Mouse (Mus musculus) fibroblast of lung, adult 2 months (primary cell): ENCODE measurements around the gene Dnaja4.
"Not testable (repeated sequence)": the region's sequence is repeated elsewhere in the genome, so short reads cannot be mapped to it uniquely, and the experiment has no call there.

Experiments used
- DNase-seq: peaks from one replicate; pipeline ENCODE4 v3.0.0-alpha.2; 2011; ENCODE audit warnings: low read depth

Dnaja4 gene

DNA sequence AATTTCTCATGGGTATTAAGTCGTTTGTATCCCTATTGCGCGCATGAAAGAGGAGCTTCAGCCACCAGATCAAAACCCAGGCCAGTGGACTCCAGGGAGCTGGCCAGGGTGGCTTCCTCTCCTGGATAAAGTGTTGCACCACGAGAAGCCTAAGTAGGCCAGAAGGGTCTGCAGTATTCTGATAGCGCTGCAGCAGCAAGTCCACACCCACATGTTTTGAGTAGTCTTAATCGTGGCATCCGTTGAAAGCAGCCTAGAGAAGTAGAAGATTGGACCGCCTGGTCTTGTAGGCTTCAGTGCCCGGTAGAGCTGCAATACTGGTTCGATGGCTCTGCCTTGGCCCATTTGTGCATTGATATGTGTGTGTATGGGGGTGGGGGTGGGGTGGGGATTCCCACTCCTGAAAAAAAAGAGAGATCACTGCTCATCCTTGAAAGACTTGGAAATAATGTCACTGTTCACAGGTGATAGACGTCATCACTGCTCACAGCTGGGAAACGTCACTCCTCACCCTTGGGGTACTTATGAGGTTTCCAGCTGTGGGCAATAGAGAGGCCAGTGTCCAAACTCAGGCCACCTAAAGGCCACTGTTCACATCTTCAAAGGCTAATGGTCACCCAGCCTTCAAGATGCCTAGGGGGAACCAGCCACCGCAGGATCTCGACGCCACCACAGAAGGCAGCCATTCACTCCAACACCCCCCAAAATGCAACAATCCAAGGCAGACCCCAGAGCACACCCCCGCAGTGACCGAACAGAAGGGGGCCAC is at the start of gene Dnaja4:
Gene Dnaja4 (plus strand): TSS at position 556 of the 769 bp plus-strand sequence.
- no peak for DNase-seq

DNA sequence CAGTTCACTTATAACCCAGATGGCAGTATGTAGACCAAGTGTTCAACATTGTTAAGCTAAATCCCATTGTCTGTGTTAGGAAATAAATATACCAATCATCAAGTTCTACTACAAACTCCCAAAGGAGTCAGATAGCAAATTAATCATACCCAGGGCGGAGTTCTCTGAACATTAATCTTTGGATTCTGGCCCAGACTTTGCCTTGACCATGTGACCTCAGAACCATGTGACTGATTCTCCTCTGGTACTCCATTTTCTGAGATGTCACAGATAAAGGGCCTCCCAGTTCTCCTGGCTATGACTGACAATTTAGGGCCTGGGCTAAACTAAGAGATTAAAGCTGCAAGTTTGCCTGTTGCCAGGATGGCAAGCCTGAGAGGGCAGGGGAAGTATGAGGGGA is 49.3 kb upstream of the Dnaja4 start:
- DNase-seq: no peak

DNA sequence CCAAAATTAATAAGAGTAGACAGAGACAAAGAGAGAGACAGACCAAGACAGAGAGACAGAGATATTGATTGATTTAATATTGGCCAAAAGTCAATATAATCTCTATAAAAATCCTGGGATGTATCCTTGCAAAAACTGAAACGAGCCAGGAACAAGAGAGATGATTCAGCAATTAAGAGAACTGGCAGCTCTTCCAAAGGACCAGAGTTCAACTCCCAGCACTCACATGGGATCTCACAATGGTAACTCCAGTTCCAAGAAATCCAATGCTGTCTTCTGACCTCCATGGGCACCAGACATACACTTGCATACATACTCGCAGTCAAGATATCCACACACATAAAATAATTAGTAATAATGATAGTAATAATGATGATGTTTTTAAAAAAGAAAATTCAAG is 45.9 kb upstream of the Dnaja4 start:
- no peak for DNase-seq

DNA sequence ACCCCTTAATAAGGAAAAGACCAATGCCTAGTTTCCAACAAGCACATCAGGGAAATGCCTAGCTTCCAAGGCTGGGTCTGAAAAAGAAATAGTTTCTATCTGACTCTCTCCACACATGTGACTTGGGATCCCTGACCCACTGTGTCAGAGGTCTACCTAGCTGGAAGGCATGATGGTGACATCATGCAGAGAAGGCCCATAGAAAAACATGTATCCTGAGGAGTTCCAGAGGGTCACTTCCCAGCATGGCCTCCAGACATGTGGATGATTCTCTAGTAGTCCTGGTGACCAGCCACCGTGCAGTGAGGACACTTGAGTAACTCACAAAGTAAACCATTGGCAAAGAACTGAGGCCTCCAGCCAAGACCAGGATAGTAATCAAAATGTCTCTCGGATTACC is 42.8 kb upstream of the Dnaja4 start:
- DNase-seq: no peak

DNA sequence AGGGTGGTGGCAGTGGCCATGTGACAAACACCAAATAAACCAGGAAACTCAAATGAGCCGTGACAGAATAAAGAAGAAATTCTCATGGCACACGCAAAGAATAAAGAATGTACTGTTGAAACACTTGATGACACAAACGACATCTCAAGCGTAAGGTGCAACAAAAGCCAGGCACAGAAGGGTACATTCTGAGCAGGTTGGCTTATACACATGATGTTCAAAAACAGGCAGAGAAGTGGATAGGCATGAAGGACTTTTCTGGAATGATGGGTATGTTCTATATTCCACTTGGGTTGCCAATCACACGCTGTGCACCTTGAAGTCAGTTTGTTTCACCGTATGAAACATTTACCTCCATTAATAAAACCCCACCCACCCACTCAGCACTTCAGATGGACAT is 42.3 kb upstream of the Dnaja4 start:
- DNase-seq: no peak

GRCm38 (mm10) chr9:54658773-54659172 is 39.9 kb upstream of the Dnaja4 start:
- DNase-seq: no peak

- no peak for DNase-seq
Observed at GRCm38 (mm10) chr9:54661605-54662377, 36.9 kb upstream of the Dnaja4 start, which contains the start of gene Acsbg1. Gene Acsbg1 (minus strand): TSS chr9:54661870.

GRCm38 (mm10) chr9:54664358-54664757 is 34.3 kb upstream of the Dnaja4 start:
- no peak for DNase-seq

GRCm38 (mm10) chr9:54666116-54666515 is 32.6 kb upstream of the Dnaja4 start:
- DNase-seq: no peak

DNA sequence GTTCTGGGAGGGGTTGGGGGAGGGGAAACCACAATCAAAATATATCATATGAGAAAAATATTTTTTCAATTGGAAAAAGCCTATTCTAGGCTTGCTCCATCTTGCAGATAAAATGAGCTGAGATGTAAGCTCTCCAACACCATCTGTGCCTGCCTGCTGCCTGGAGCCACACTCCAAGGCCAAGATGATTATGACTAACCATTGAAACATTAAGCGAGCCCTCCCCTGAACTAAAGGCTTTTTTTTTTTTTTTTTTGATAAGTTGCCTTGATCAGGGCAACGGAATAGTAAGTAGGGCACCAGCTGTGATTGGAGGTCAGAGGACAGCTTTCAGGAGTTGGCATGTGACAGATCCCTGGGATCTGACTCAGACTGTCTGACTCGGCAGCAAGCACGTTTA is 30.2 kb upstream of the Dnaja4 start:
- DNase-seq: no peak

GRCm38 (mm10) chr9:54671962-54672361 is 26.7 kb upstream of the Dnaja4 start:
- no peak for DNase-seq

DNA sequence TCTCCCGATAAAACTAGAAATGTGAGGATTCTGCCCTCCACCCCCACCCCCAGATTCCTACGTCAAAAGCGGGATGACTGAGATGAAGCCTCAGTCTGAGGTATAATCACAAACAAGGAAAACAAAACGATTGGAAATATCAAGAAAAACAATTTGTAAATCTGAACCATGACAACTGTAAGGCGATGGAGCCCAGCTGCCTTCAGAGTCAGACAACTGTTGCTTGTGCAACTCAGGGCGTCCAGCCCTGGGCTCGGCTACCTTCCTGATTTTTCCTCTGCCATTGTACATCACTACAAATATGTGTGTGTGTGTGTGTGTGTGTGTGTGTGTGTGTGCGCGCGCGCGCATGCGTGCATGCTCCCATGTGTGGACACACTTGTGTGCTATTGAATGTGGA is 24.8 kb upstream of the Dnaja4 start:
- DNase-seq: no peak

- peak; percentile 44 for DNase-seq
Observed at GRCm38 (mm10) chr9:54676531-54676986, 22.1 kb upstream of the Dnaja4 start.

DNA sequence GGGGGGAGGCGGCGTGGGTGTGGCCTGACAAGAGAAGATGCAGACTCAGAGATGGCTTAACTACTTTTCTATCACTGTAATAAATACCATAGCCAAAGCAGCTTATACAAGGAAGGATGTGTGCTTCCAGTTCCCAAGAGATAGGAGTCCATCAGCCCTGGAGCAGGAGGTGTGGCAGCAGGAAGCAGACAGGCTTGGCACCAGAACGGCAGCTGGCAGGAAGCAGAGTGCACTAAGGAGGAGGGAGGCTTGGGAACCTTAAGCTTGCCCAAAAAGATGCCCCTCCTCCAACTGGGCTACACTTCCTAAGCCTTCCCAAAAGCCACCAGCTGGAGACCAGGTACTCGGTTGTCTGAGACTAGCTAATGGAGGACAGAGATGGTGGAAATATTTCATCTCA is 15.8 kb upstream of the Dnaja4 start:
- no peak for DNase-seq

DNA sequence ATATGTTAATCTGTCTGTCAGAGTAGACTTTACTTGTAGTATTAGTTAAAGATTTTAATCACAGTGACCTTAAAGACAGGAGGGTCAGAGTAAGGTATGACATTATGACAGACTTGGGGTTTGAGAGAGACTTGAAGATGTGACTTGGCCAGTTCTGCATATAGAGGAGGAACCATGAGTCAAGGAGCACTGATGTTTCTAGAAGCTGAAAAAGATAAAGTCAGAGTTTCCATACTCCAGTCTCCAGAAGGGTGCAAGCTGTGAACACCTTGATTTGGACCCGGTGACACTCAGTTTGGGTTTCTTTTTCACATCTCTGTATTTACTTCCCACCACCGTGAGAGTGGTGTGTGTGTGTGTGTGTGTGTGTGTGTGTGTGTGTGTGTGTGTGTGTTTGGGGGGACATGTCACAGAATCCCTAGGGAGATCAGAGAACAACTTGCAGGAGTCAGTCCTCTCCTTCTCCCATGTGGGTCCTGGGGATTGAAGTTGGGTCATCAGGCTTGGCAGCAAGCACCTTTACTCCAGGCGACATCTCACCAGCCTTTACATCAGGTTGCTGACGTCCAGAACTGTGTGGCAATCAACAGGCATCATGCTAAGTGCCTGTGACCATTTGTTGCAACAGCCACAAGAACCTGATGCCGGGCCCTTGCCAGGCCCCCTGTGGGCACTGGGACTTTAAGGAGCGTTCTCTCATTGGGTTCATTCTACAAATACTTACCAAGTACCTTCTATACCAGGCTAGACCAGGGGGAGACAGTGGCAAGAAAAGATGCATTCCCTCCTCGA is 14.7 kb upstream of the Dnaja4 start:
- no peak for DNase-seq

DNA sequence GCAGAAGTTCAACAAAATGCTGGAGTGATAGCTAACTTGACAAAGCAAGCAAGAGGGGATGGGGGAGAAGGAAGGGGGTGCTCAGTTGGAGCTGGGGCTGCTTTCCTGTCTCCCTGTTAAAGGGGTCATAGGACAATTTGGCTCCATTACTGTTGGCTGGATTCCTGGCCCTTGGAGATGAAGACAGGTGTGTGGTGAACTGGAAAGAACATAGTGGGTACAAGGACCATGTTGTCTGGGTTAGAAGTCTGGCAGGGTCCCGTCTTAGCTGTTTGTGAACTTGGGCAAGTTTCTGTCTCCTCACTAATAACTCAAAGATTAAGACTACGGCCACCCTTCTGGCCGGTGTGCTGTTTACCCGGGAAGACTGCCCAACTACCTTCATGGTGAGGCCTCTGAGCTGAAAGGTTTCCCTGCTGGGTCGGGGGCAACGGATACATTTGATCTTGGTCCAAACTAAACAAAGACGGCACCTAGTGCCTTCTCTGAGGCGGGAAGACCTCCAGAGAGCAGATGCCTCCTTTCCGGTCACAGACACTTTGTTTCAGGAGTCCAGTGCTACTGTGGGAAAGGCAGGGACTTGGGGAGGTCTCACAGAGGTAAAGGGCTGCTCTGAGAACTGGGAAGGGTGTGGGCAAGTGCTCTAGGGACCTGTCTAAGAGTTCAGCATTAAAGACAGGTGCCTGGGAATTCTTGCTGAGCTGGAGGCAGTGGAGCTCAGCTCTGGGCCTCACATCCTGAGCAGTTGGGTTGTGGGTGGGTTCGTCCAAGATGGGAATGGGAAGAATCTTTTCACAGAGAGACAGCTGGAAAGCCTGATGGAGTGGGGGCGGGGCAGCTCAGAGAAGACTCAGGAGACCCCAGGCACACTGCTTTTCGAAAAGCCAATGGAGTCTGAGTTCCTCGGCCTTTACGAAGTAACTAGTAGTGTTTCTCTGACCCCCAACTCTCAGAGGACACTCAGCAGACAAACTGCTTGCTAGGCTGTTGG is 11.1 kb upstream of the Dnaja4 start:
- no peak for DNase-seq

DNA sequence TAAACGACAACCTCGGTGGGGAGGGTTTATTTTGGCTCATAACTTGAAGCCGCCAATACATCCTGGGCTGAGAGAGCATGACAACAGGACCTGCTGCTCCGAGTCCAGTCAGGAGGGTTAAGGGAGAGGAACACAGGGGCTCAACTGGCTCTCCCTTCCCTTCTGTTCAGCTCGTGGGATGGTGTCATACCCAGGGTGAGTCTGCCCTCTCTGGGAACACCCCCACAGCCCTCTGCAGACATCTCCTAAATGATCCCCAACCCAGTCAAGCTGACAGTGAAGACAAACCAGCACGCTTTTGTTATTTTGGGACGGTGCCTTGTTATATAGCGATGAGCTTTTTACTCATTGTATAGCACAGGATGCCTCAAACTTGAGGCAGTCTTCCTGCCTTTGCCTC is 9.2 kb upstream of the Dnaja4 start:
- DNase-seq: no peak

DNA sequence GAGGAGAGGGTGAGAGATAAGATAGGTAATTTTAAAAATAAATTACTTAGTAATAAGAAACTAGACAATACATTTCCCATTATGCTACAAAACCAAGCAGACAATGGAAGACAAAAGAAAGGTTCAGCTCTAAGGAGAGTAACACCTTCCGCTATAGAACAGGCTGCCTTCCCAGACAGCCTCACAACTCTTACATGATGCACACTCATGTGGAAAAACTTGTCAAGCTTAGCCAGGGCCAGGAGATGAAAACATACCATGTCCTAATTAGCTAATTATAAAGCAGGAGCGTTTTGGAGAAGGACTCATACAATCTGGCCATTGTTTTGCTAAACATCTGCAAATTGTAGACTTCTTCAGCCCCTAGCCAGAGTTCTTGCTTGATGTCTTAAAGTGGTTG is 8.0 kb upstream of the Dnaja4 start:
- DNase-seq: not testable (repeated sequence)

- not testable (repeated sequence) for DNase-seq
Observed at GRCm38 (mm10) chr9:54691241-54691805, 7.3 kb upstream of the Dnaja4 start.

- no peak for DNase-seq
Observed at GRCm38 (mm10) chr9:54699087-54699344, 343 bp downstream of the Dnaja4 start.
